Mouse (Mus musculus) right cerebral cortex, postnatal 25 days (tissue): ENCODE data around the gene Nsun7.

ENCODE experiments used
- DNase-seq: peaks from one replicate; pipeline ENCODE4 v3.0.0; 2022

Gene Nsun7

GRCm38 (mm10) chr5:66337969-66338345 is 78.3 kb downstream of the Nsun7 start:
- no peak for DNase-seq

DNA sequence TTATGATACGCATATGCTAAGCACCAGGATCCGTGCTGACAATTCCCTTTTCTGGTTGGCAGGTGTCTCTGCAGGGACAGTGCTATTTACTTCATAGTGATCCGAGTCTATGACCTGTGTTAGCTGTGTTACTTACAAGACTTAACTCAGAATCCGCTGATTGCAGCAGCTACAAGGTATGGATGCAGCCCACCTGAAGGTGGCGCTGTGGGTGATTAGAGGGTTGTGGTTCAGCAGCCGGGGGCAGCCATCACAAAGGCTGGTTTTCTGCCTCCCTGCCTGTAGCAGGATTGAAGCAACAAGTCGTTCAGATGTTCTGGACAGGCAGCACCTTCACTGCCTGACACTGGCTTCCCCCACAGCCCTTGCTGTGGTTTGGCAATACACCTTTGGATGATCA is 78.9 kb downstream of the Nsun7 start:
- DNase-seq: no peak

GRCm38 (mm10) chr5:66340356-66341102 is 80.8 kb downstream of the Nsun7 start:
- no peak for DNase-seq

DNA sequence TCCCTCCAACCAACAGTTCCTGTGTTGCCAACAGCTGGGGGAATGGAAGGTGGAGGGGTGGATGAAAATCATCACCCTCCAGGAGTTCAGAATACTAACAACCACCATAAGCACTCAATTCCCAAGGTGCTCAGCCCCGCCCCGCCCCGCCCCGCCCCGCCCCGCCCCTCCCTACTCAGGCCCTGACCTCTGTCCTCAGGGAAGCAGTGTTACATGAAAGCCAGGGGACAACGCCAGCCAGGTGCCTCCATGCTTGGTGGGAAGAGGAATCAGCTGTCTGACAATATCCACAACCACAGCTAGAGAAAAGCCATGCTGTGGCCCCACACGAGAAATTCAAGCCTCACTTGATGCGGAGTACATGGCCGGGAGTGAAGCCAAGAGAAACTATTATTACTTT is 82.2 kb downstream of the Nsun7 start:
- no peak for DNase-seq

DNA sequence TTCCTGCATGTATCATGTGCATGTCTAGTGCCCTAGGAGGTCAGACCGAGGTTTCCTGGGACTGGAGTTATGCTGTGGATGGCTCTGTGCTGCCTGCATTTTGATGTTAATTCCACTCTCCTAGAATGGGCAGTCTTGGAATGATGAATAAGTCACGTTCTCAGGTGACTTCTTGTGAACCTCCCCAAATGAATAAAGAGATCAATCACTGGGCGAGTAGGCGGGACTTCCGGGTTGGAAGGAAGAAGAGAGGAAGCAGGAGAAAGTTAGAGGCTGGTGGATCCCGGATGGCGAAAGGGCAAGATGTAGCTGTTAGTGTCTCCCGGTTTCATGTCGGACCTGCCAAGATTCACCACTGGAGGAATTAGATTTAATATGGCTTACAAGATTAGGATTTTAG is 82.6 kb downstream of the Nsun7 start:
- no peak for DNase-seq

- DNase-seq: no peak
These were observed 84.5 kb downstream of the Nsun7 start for GRCm38 (mm10) chr5:66344182-66344581.

- no peak for DNase-seq
These were observed 85.4 kb downstream of the Nsun7 start for GRCm38 (mm10) chr5:66345140-66345539.

DNA sequence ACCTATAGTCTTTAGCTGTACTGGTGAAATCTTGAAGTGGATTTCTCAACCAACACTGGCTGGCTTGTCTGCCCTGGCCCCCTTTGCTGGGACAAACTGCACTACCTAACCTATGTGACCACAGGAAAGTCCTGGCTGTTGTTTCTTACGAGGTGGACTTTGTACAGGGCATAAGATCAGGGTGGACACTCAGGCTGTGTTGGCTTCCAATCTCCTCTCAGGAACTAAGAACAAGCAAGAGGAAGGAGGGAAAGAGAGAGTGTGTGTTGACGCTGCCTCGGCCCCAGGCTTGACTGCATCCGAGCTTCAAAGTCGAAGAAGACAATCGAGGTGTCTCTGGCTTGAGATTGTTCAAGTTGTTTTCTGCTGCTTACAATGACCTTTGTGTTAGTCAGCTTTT is 87.1 kb downstream of the Nsun7 start:
- DNase-seq: no peak
